Mouse (Mus musculus): Measurements from ENCODE around the gene Gas2l1. TPM values are rescaled to one million over a fixed set of nuclear protein-coding genes. Genes with fewer than 3 reads are reported as not detected.

Gas2l1 gene
- total RNA-seq, 2 experiments from 2014 or later, result 20.9 to 21.6 TPM

Small RNA genes lying within 50 kb of the gene (microRNA-seq; reads per million reads assigned to microRNA genes)
- 0 to 0.24 reads per million in 2 experiments for gene Gm47296

Other genes with a start within 250 kb of the Gas2l1 start
- 100 to 1,000 TPM in 1 of 2 experiments, 10 to 100 TPM in 1; 97.2 to 100 TPM for gene Nf2, start 215.8 kb downstream of the Gas2l1 start, total RNA-seq (2021)
- gene Nipsnap1, start 191.4 kb downstream of the Gas2l1 start, total RNA-seq (2021), result 1 to 10 TPM; 2.5 to 2.6 TPM
- 10 to 100 TPM; 19.7 to 21.5 TPM for gene Thoc5, start 170.0 kb downstream of the Gas2l1 start, total RNA-seq (2021)
- under 1 TPM in 1 of 2 experiments, not detected in 1; 0.07 TPM for gene Nefh, start 117.3 kb downstream of the Gas2l1 start, total RNA-seq (2021)
- gene Ap1b1, start 78.5 kb downstream of the Gas2l1 start, total RNA-seq (2021), result 10 to 100 TPM; 46.8 to 50.9 TPM
- gene Rasl10a, start 7.2 kb downstream of the Gas2l1 start, total RNA-seq (2021), result 1 to 10 TPM in 1 of 2 experiments, under 1 TPM in 1; 0.69 to 1.9 TPM
- 10 to 100 TPM; 19.7 to 19.9 TPM for gene Rhbdd3, start 33.6 kb upstream of the Gas2l1 start, total RNA-seq (2021)
- 100 to 1,000 TPM; 167 to 175 TPM for gene Ewsr1, start 33.9 kb upstream of the Gas2l1 start, total RNA-seq (2021)
- 1 to 10 TPM; 4.7 to 5.1 TPM for gene Emid1, start 86.9 kb upstream of the Gas2l1 start, total RNA-seq (2021)
- 10 to 100 TPM; 73.4 to 80.7 TPM for gene Kremen1, start 196.2 kb upstream of the Gas2l1 start, total RNA-seq (2021)

Measured in heart, postnatal 10 days (tissue).